Mouse (Mus musculus): Measurements from ENCODE around the gene Dcdc2b. TPM values are rescaled to one million over a fixed set of nuclear protein-coding genes. Genes with fewer than 3 reads are reported as not detected.

Gene Dcdc2b
- polyA plus RNA-seq, 1 experiment: 8.8 TPM

- Histone ChIP-seq H3K4me1 (ENCODE audit: control insufficient read depth, insufficient read depth, low read length) (peaks cover 18% of the 10 kb centered on the region), H3K4me3 (replicated peaks; ENCODE audit: insufficient read depth, low read depth, low read length) (peak overlapping the region; percentile 57), H3K27ac (ENCODE audit: insufficient read depth, low read length) (peak overlapping the region; percentile 90), H3K27me3 (ENCODE audit: control insufficient read depth, insufficient read depth, low read length) (no peaks in the 10 kb centered on the region)
- no peak for DNase-seq
- WGBS: 73% methylated on average over 11 of the region's 11 CpGs
- no peak for TF ChIP-seq CTCF (IDR thresholded peaks at IDR 0.05; ENCODE audit: borderline replicate concordance, insufficient read depth, low read depth, low read length)
- no peak for TF ChIP-seq POLR2A (IDR thresholded peaks at IDR 0.05; ENCODE audit: borderline replicate concordance, insufficient read depth, low read length)
These were observed 6.6 kb upstream of the Dcdc2b start for GRCm38 (mm10) chr4:129620419-129621282.

- TF ChIP-seq CTCF (IDR thresholded peaks at IDR 0.05; ENCODE audit: borderline replicate concordance, insufficient read depth, low read depth, low read length) (no peak; the same call in 1 of the 2 replicates), POLR2A (IDR thresholded peaks at IDR 0.05; ENCODE audit: borderline replicate concordance, insufficient read depth, low read length) (peak; percentile 97)
- H3K4me1 ChIP-seq (ENCODE audit: control insufficient read depth, insufficient read depth, low read length): peaks cover 12% of the 10 kb centered on the region
These were observed 5.0 kb upstream of the Dcdc2b start, which contains the start of gene Iqcc for GRCm38 (mm10) chr4:129618786-129619691. Gene Iqcc (minus strand): TSS chr4:129619099.

GRCm38 (mm10) chr4:129618031-129618430 lies 4.0 kb upstream of the Dcdc2b start:
- DNase-seq: peak in 1 of 2 experiments; percentile 26
- peak overlapping the region; percentile 90 for H3K27ac ChIP-seq (ENCODE audit: insufficient read depth, low read length)
- peaks cover 12% of the 10 kb centered on the region for H3K4me1 ChIP-seq (ENCODE audit: control insufficient read depth, insufficient read depth, low read length)
- WGBS: 96% methylated on average over 5 of the region's 5 CpGs
- no peaks in the 10 kb centered on the region for H3K27me3 ChIP-seq (ENCODE audit: control insufficient read depth, insufficient read depth, low read length)
- no peak for TF ChIP-seq CTCF (IDR thresholded peaks at IDR 0.05; ENCODE audit: borderline replicate concordance, insufficient read depth, low read depth, low read length)
- no peak for TF ChIP-seq POLR2A (IDR thresholded peaks at IDR 0.05; ENCODE audit: borderline replicate concordance, insufficient read depth, low read length)
- H3K4me3 ChIP-seq (replicated peaks; ENCODE audit: insufficient read depth, low read depth, low read length): peak overlapping the region; percentile 62

More at GRCm38 (mm10) chr4:129618786-129619691, 5.0 kb upstream of the Dcdc2b start, which contains the start of gene Iqcc:
- peak within 1 kb of the TSS; percentile 62 for H3K4me3 ChIP-seq (replicated peaks; ENCODE audit: insufficient read depth, low read depth, low read length)
- DNase-seq: peak; percentile 96 to 97
- WGBS: 2% methylated on average over 44 of the region's 44 CpGs
- peak within 1 kb of the TSS; percentile 90 for H3K27ac ChIP-seq (ENCODE audit: insufficient read depth, low read length)
- no peaks in the 10 kb centered on the region for H3K27me3 ChIP-seq (ENCODE audit: control insufficient read depth, insufficient read depth, low read length)

GRCm38 (mm10) chr4:129617121-129617641 lies 3.1 kb upstream of the Dcdc2b start:
- H3K27ac ChIP-seq (ENCODE audit: insufficient read depth, low read length): no peak overlapping the region
- no peak overlapping the region for H3K4me3 ChIP-seq (replicated peaks; ENCODE audit: insufficient read depth, low read depth, low read length)
- DNase-seq: no peak
- H3K4me1 ChIP-seq (ENCODE audit: control insufficient read depth, insufficient read depth, low read length): peaks cover 12% of the 10 kb centered on the region
- WGBS: 91% methylated on average over 7 of the region's 7 CpGs
- TF ChIP-seq POLR2A (IDR thresholded peaks at IDR 0.05; ENCODE audit: borderline replicate concordance, insufficient read depth, low read length) (no peak), CTCF (IDR thresholded peaks at IDR 0.05; ENCODE audit: borderline replicate concordance, insufficient read depth, low read depth, low read length) (no peak)
- no peaks in the 10 kb centered on the region for H3K27me3 ChIP-seq (ENCODE audit: control insufficient read depth, insufficient read depth, low read length)

GRCm38 (mm10) chr4:129616631-129617030 lies 2.6 kb upstream of the Dcdc2b start:
- no peak for DNase-seq
- H3K27me3 ChIP-seq (ENCODE audit: control insufficient read depth, insufficient read depth, low read length): no peaks in the 10 kb centered on the region
- no peak overlapping the region for H3K27ac ChIP-seq (ENCODE audit: insufficient read depth, low read length)
- H3K4me3 ChIP-seq (replicated peaks; ENCODE audit: insufficient read depth, low read depth, low read length): no peak overlapping the region
- WGBS: 91% methylated on average over 3 of the region's 3 CpGs
- H3K4me1 ChIP-seq (ENCODE audit: control insufficient read depth, insufficient read depth, low read length): peaks cover 12% of the 10 kb centered on the region
- TF ChIP-seq CTCF (IDR thresholded peaks at IDR 0.05; ENCODE audit: borderline replicate concordance, insufficient read depth, low read depth, low read length): no peak
- no peak for TF ChIP-seq POLR2A (IDR thresholded peaks at IDR 0.05; ENCODE audit: borderline replicate concordance, insufficient read depth, low read length)

GRCm38 (mm10) chr4:129615801-129616290 lies 1.8 kb upstream of the Dcdc2b start:
- no peak overlapping the region for H3K27ac ChIP-seq (ENCODE audit: insufficient read depth, low read length)
- no peak for TF ChIP-seq POLR2A (IDR thresholded peaks at IDR 0.05; ENCODE audit: borderline replicate concordance, insufficient read depth, low read length)
- TF ChIP-seq CTCF (IDR thresholded peaks at IDR 0.05; ENCODE audit: borderline replicate concordance, insufficient read depth, low read depth, low read length): no peak
- no peak overlapping the region for H3K4me3 ChIP-seq (replicated peaks; ENCODE audit: insufficient read depth, low read depth, low read length)
- H3K4me1 ChIP-seq (ENCODE audit: control insufficient read depth, insufficient read depth, low read length): peaks cover 8% of the 10 kb centered on the region
- WGBS: 76% methylated on average over 9 of the region's 9 CpGs
- no peaks in the 10 kb centered on the region for H3K27me3 ChIP-seq (ENCODE audit: control insufficient read depth, insufficient read depth, low read length)
- no peak for DNase-seq

- H3K27me3 ChIP-seq (ENCODE audit: control insufficient read depth, insufficient read depth, low read length): no peaks in the 10 kb centered on the region
- no peak for TF ChIP-seq CTCF (IDR thresholded peaks at IDR 0.05; ENCODE audit: borderline replicate concordance, insufficient read depth, low read depth, low read length)
- no peak for TF ChIP-seq POLR2A (IDR thresholded peaks at IDR 0.05; ENCODE audit: borderline replicate concordance, insufficient read depth, low read length)
- peaks cover 7% of the 10 kb centered on the region; the same call in 1 of the 2 replicates for H3K4me1 ChIP-seq (ENCODE audit: control insufficient read depth, insufficient read depth, low read length)
- H3K27ac ChIP-seq (ENCODE audit: insufficient read depth, low read length): no peak overlapping the region
- DNase-seq: no peak
- H3K4me3 ChIP-seq (replicated peaks; ENCODE audit: insufficient read depth, low read depth, low read length): no peak overlapping the region
- WGBS: 56% methylated on average over 4 of the region's 4 CpGs
These were observed 3.6 kb downstream of the Dcdc2b start for GRCm38 (mm10) chr4:129610472-129610871.

Data from cerebellum, adult 2 months (tissue).